Mouse (Mus musculus): ENCODE measurements around the gene Asb12.
"Not testable (repeated sequence)": the region's sequence is repeated elsewhere in the genome, so short reads cannot be mapped to it uniquely, and the experiment has no call there.

Asb12 gene

GRCm38 (mm10) chrX:95557887-95558286, at the start of gene Asb12, which contains the start of gene Pfn5:
Asb12 (minus strand) TSS chrX:95557987.
Pfn5 (plus strand) TSS chrX:95558104.
- DNase-seq (ENCODE audit: low spot score) = no peak

GRCm38 (mm10) chrX:95600609-95601008, 42.8 kb upstream of the Asb12 start:
- no peak for DNase-seq (ENCODE audit: low spot score)

GRCm38 (mm10) chrX:95554321-95554720, 3.5 kb downstream of the Asb12 start:
- no peak for DNase-seq (ENCODE audit: low spot score)

- DNase-seq (ENCODE audit: low spot score) = not testable (repeated sequence)
Measured at GRCm38 (mm10) chrX:95535493-95535892, 22.3 kb downstream of the Asb12 start.

- no peak for DNase-seq (ENCODE audit: low spot score)
Measured at GRCm38 (mm10) chrX:95525166-95525565, 32.6 kb downstream of the Asb12 start.

- DNase-seq (ENCODE audit: low spot score) = no peak
Measured at GRCm38 (mm10) chrX:95523883-95524282, 33.9 kb downstream of the Asb12 start.

GRCm38 (mm10) chrX:95457166-95457565, 100.6 kb downstream of the Asb12 start:
- DNase-seq (ENCODE audit: low spot score) = no peak

GRCm38 (mm10) chrX:95445866-95446265, 111.9 kb downstream of the Asb12 start:
- DNase-seq (ENCODE audit: low spot score) = no peak

GRCm38 (mm10) chrX:95445141-95445540, 112.6 kb downstream of the Asb12 start:
- no peak for DNase-seq (ENCODE audit: low spot score)

GRCm38 (mm10) chrX:95444776-95445111, 113.0 kb downstream of the Asb12 start, which contains the start of gene Amer1:
Amer1 (minus strand) TSS chrX:95444872.
- peak; percentile 86 for DNase-seq (ENCODE audit: low spot score)

GRCm38 (mm10) chrX:95443898-95444775, 113.7 kb downstream of the Asb12 start:
- DNase-seq (ENCODE audit: low spot score) = peak; percentile 44

- DNase-seq (ENCODE audit: low spot score) = no peak
Measured at GRCm38 (mm10) chrX:95443390-95443789, 114.4 kb downstream of the Asb12 start.

GRCm38 (mm10) chrX:95442261-95442660, 115.5 kb downstream of the Asb12 start:
- DNase-seq (ENCODE audit: low spot score) = no peak

GRCm38 (mm10) chrX:95441290-95441689, 116.5 kb downstream of the Asb12 start:
- DNase-seq (ENCODE audit: low spot score) = no peak

- DNase-seq (ENCODE audit: low spot score) = no peak
Measured at GRCm38 (mm10) chrX:95438491-95438890, 119.3 kb downstream of the Asb12 start.

- DNase-seq (ENCODE audit: low spot score) = no peak
Measured at GRCm38 (mm10) chrX:95437236-95437635, 120.6 kb downstream of the Asb12 start.
